Mouse (Mus musculus): ENCODE measurements around the gene Wwtr1.
A peak's percentile ranks its signal among the peaks of the same experiment; 100 is the strongest.

Wwtr1 gene

DNA sequence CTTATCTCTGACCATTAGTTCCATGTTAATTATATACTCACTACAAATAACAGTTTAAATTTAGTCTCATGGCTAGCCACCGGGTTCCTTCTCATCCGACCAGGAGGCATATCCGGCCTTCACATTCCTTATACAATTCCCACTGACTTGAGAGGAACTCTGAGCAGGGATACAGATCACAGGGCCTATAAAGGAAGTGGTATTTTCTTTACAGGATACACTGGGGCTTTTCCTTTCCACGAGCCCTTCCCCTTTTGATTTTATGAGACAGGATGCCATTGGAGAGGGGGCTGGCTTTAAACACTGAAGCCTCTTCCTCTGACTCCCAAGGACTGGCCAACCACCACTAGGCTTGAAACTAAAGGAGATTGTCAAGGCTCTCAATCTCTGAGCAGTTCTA is 59.6 kb downstream of the Wwtr1 start:
- DNase-seq (ENCODE audit: low read depth), result no peak

GRCm38 (mm10) chr3:57515044-57515443 is 60.7 kb downstream of the Wwtr1 start:
- DNase-seq (ENCODE audit: low read depth), result no peak

GRCm38 (mm10) chr3:57511816-57512586 is 63.7 kb downstream of the Wwtr1 start:
- peak; percentile 87 for DNase-seq (ENCODE audit: low read depth)

DNA sequence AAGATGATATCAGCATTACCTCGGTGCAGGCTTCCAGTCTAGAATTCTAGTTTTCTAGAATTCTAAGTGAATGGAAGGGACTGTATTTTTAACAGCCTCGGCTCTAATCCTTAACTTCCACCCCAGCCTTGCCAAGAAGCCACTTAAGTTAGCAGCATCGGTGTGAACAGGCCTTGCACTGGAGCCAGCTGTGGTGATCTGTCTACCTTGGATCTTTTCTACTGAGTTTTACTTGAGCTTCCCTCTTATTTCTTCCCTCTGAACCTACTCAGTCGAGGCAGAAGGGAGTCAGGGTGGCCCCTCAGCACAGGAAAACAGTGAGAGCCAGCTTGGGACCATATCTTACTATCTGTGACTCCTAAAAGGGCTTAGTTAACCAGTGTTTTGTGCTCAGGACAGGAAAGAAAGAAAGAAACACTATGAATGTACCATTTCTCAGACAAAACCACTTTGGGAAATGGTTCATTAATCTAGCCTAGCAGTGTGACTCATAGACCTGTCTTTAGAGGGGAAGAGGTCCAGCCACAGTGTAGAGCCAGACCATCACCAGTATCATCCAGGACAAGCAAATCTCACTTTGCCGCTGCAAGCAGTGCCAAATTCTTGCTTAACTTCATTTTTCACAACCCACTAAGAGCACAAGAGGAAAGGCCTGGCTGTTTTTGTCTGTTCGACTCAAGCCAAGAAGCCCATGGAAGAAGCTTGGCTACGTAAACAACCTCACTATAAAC is 65.6 kb downstream of the Wwtr1 start:
- DNase-seq (ENCODE audit: low read depth), result peak; percentile 92

DNA sequence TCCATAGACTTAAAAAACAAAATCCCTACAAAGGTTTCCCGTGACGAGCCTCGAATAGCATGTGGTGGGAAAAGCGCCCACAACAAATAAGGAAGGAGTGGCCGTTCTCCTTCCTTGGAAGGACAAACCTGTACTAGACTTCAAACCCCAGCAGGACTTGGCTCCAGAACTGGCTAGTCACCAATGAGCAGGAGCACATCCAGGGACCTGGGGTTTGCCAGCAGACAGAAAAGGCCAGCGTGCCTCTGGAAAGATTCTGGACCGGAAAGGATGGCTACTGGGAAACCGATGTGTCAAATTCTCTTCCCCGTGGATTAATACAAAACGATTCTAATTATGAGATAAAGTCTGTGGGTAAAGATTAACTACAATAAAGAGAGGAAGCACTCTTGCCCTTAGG is 69.7 kb downstream of the Wwtr1 start:
- no peak for DNase-seq (ENCODE audit: low read depth)

DNA sequence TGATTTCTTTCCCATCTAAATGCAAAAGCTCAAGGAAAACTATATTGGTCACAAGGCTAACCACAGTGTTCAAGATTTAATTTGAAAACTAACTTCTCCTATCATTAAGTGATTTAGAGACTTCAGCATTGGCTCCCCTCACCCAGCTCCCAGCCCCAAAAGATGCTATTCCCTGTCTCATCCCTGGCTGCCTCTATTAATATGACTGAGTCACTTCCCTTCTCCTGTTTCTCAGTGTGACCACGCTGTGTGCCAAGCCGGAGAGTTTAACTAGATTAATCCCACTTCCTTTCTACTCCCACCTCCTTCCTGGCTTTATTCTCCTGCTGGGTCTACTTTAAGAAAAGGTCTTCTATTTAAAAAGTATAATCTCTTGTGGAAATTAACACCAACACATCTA is 71.0 kb downstream of the Wwtr1 start:
- DNase-seq (ENCODE audit: low read depth), result no peak

DNA sequence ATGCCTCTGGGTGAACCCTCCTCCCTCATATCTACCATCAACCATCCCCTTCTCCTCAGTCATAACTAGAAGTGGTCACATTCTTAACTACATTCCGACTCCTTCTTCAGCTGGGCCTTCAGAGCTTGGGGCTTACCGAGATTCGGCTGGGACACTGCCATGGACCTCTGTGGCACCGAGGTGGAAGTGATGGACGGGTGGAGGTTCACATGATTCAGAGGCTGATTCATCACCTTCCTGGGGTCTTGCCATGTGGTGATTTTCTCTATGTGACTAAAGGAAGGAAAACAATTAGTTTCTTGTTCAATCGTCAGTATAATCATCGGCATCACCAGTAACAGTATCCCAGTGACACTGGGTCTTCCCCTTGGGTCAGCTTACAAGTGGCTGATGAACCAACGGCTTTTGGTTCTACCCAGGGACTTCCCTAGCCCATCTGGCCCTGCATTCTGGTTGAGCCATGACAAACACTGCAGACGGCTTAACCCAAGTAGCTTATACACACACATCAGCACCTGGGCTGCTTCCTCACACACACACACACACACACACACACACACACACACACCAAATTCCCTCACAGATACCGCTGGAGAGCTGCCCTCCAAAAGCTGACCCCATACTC is 74.0 kb downstream of the Wwtr1 start:
- DNase-seq (ENCODE audit: low read depth), result peak; percentile 97

DNA sequence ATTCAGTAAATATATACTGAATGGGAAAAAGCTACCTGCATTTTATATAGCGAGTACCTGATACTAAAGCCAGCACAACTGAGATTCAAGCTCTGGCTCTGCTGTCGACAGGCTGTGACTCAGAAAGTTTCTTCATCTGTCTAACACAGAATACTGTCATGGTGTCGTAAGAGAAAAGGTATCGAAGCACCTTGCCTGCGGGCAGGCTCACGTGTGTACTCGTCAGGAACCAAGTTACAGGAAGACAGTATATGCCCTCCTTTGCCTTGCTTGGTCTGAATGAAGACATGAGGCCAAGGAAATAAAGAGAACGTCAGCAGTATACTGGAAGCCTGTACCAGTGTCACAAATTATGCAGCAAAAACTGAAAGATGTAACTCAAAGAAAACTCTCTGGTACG is 74.9 kb downstream of the Wwtr1 start:
- no peak for DNase-seq (ENCODE audit: low read depth)

DNA sequence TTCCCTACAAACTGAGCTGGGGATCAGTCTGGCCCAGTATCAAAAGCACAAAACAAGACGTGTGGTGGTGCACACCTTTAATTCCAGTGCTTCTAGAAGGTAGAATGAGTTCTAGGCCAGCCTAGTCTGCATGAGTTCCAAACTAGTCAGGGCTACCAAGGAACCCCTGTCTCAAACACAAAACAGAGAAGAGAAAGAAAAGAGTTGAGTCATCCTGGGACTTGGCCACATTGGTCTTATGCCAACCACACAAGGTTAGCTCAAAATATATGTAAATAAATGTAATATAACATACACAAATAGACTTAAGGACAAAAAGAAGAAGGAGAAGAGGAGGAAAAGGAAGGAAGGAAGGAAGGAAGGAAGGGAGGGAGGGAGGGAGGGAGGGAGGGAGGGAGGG is 77.9 kb downstream of the Wwtr1 start:
- DNase-seq (ENCODE audit: low read depth), result no peak

DNA sequence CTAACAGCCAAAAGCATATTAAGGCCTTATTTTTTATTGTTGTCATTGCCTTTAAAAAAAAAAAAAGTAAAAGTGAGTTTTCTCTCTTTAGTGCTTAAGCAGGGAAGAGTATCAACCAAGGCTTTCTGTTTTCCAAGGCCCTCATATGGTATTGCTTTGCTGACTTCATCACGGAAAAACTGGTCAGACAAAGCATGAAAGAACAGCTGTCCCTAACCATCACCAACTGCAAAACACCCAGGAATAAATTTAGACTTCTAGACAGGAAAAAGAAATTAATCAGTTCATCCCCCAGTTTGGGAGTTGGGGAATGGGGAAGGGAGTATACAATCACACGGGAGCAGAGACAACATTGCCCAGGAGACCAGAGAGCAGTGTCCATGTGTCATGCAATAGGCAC is 79.3 kb downstream of the Wwtr1 start:
- DNase-seq (ENCODE audit: low read depth), result no peak

DNA sequence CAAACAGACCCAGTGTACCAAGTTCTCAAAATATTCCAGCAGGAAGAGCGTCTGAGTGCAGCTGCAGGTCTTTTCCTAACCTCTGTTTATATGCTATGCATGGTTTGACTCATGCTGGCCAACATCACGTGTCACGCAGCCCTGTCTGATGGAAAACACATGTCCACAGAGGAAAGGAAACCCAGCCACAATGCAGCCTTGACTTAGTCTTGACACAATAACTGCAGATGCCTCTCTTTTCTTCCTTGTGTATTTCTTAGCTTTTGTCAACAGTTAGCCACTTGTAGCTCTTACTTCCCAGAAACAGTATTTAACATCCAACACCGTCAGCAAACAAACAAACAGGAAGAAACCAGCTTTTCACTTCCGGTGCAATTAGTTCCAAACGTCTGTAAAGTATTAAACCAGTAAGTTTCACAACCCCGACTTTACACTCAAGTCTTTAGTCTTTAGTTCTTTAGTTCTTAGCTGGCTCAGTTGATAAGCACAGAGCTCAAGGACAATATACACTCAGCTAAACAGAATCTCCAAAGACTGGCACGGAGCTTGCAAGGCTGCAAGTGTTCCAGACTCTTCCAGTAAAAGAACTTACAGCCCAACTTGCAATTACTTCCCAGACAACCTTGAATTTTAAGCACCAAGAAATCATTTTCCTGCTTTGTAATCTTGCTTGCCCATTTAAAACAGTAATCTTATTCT is 88.1 kb downstream of the Wwtr1 start:
- DNase-seq (ENCODE audit: low read depth), result peak; percentile 89

DNA sequence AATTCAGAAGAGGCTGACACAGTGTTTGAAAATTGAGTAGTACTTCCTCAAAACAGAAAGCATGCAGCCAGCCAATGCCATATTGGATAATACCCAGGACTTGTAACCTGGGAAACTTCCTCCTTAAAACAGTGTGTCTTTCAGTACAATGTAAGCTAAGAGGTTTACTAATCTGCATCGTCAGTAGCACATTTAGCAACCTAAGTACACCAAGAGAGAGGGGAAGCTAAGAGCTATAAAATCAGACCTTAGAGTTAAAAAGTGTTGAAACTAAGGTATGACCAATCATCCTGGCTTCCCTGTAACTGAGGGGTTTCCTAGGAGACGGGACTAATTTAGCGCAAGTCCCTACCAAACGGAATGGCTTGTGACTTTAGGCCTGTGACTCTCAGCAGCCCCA is 89.6 kb downstream of the Wwtr1 start:
- no peak for DNase-seq (ENCODE audit: low read depth)

DNA sequence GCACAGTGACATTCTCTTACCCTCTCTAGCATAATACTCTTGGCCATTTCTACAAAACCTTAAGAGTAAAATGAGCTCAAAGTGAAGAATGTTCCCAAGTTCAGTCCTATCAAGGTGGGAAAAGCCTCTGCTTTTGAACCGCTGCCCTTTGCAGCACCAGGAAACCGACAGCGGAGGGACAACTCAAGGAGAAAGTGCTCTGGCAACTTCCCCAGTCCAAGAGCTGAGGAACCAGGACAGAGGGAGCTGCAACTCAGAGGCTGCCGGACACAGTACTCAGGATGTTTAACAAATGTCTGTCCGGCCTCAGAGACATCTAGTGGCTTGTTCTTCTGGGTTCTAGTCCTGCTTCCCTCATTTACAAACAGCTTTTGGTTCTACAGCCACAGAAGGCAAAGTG is 93.7 kb downstream of the Wwtr1 start:
- no peak for DNase-seq (ENCODE audit: low read depth)

DNA sequence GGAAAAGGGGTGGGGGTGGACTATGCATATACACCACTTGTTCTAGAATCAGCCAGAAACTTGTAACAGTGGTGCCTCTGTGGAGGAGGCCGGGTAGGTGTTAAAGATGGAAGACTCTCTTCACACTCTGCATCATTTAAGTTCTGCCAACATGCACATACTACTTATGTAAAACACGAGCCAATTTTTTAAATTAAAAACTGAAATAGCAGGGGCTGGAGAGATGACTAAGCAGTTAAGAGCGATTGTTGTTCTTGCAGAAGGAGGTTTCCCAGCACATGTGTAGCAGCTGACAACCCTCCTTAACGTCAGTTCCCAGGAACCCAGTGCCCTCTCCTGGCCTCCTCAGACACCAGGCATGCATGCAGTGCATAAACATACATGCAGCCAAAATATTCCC is 95.1 kb downstream of the Wwtr1 start:
- peak; percentile 85 for DNase-seq (ENCODE audit: low read depth)

DNA sequence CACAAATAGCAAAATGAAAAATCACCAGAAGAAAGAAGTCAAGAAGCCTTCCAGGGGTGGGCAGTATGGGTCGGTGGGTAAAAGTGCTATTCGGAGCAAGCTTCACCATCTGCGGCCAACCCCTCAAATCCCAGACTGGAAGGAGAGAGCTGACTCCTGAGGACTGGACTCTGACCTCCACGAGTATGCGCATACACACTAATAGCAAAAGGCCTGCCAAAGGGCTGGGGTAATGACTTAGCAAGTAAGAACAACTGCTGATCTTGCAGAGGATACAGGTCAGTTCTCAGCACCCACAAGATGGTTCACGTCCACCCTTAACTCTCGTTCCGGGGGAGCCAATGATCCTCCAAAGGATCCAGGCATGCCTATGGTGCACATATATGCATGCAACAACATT is 101.3 kb downstream of the Wwtr1 start:
- DNase-seq (ENCODE audit: low read depth), result no peak

DNA sequence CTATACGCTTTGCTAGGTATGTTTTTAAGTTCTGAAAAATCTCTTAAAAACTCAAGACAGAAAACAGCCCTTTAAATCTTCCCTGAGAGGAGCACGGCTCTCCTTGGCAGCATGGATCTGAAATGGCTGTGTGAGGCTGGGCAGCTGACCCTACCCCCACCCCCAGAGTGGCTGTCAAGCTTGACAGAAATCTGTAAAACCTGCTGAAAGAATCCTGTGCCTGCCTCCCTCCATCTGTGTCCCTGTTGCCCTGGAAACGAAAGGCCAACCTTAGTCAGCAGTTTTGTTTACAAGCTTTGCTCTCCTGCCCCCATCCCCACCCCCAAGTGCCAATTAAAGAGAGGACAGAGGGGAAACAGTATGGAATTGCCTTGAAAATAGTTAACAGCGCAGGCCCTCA is 103.3 kb downstream of the Wwtr1 start:
- DNase-seq (ENCODE audit: low read depth), result no peak

GRCm38 (mm10) chr3:57470981-57471601 is 104.6 kb downstream of the Wwtr1 start:
- no peak for DNase-seq (ENCODE audit: low read depth)

GRCm38 (mm10) chr3:57470326-57470725 is 105.4 kb downstream of the Wwtr1 start:
- DNase-seq (ENCODE audit: low read depth), result peak; percentile 66

GRCm38 (mm10) chr3:57469325-57469724 is 106.4 kb downstream of the Wwtr1 start:
- DNase-seq (ENCODE audit: low read depth), result no peak

- no peak for DNase-seq (ENCODE audit: low read depth)
Observed at GRCm38 (mm10) chr3:57466289-57466688, 109.4 kb downstream of the Wwtr1 start.

DNA sequence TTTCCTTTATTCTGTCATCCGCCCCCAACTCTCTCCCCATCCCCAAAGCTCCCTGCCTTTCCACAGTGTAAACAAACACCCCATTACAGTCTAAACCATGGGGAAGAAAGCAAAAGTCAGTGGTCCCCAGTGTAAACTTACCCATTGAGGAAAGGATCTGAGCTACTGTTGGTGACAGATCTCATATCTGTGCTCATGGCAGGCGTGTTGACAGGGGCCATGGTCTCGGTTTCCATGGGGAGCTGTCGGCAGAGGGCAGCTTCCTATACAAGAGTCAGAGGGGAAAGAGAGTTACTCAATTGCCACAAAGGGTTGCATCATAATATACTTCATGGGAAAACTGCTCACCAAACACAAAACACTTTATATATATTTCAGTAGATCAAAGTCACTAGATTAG is 112.4 kb downstream of the Wwtr1 start:
- DNase-seq (ENCODE audit: low read depth), result no peak

DNA sequence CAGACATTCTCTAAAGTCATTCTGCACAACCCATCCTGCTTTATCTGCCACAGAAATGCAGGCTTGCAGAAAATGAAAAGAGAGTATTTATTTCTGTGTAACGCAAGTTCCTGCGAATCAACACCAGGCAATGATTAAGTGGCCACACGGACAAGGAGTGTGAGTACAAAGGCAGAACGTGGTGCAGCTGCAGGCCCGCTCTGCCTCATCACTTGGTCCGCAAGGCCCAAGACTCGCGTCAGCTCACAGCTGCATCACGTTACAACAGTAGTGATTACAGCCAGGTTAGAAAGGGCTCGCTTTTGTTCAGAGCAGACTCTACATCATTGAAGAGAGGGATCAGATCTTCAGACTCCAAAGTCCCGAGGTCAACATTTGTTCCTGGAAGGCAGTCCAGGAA is 117.1 kb downstream of the Wwtr1 start:
- DNase-seq (ENCODE audit: low read depth), result no peak
